Comparison of ENCODE assay signal across 15 mouse cellular contexts in genomic region chr5:91200448-91200847, GRCm38 (mm10).
DNase-seq lines count a peak whose midpoint lies in the region; ATAC-seq and TF ChIP-seq lines count a peak whose summit lies in the region.
"Had no signal": no experiment of that assay in that cellular context is flagged by ENCODE, and none has a peak within 500 bp of the region (broad histone marks: within the 10 kb centered on the region; RNA-seq: fewer than 3 reads in every experiment).

No protein-coding gene starts in this region.

- H3K36me3 ChIP-seq in kidney, adult 2 months (ENCODE audit: control insufficient read depth, insufficient read depth, low read length): no peaks in the 10 kb centered on the region
- H3K36me3 ChIP-seq in kidney, embryonic 15.5 days: no peaks in the 10 kb centered on the region
- H3K36me3 ChIP-seq in G1E (replicated peaks): no peaks in the 10 kb centered on the region
- no peaks in the 10 kb centered on the region for H3K36me3 ChIP-seq in midbrain, embryonic 10.5 days

- no peak for ATAC-seq in kidney, embryonic 15.5 days (replicated peaks; ENCODE audit: low FRiP score)
- ATAC-seq in G1E (ENCODE audit: extremely low read depth, insufficient number of reproducible peaks, low FRiP score, poor library complexity, severe bottlenecking): peak; percentile 66
- ATAC-seq in megakaryocyte progenitor cell, adult 5-6 weeks (replicated peaks; ENCODE audit: poor library complexity): peak; percentile 78
- ATAC-seq: forebrain, embryonic 16.5 days; hindbrain, embryonic 16.5 days had no signal

- H3K4me3 ChIP-seq in kidney, adult 2 months (ENCODE audit: insufficient read depth, low read depth, low read length): no peak overlapping the region
- H3K4me3 ChIP-seq in kidney, embryonic 15.5 days (replicated peaks): no peak overlapping the region
- no peak overlapping the region for H3K4me3 ChIP-seq in G1E (ENCODE audit: low read depth, low read length)
- no peak overlapping the region for H3K4me3 ChIP-seq in midbrain, embryonic 10.5 days

- H3K4me2 ChIP-seq in kidney, embryonic 15.5 days: no peak overlapping the region

- H3K9ac ChIP-seq in kidney, embryonic 15.5 days: no peak overlapping the region

- no peaks in the 10 kb centered on the region for H3K27me3 ChIP-seq in kidney, adult 2 months (replicated peaks; ENCODE audit: control insufficient read depth, insufficient read depth, low read length)
- H3K27me3 ChIP-seq in kidney, embryonic 15.5 days: no peaks in the 10 kb centered on the region
- H3K27me3 ChIP-seq in G1E (ENCODE audit: insufficient read depth, low read length): no peaks in the 10 kb centered on the region
- no peaks in the 10 kb centered on the region for H3K27me3 ChIP-seq in midbrain, embryonic 10.5 days (ENCODE audit: low read depth, poor library complexity, severe bottlenecking)

- intact Hi-C loops in heart, postnatal 14 days (cut with DNase I): loop anchor here (2.0 kb wide), 1 partner anchor 224 kb away; no protein-coding TSS in a partner anchor

- DNase-seq in kidney, adult 2 months: peak; percentile 27
- no peak for DNase-seq in G1E (ENCODE audit: low spot score)
- DNase-seq in heart, postnatal 14 days: peak; percentile 8 to 40
- no peak for DNase-seq in midbrain, embryonic 10.5 days (ENCODE audit: low spot score)
- no peak for DNase-seq in urinary bladder, postnatal 25 days (ENCODE audit: low spot score)
- DNase-seq in thymus, postnatal 36 days: no peak
- DNase-seq: adrenal gland, postnatal 14 days; gastrocnemius, postnatal 25 days; kidney, postnatal 14 days; left cerebral cortex, postnatal 4 days; lung, postnatal 4 days had no signal

- no peak for TF ChIP-seq CTCF in kidney, adult 2 months (conservative IDR thresholded peaks at IDR 0.05; ENCODE audit: insufficient read depth, insufficient read length, low read depth, low read length)
- TF ChIP-seq CTCF in G1E (IDR thresholded peaks at IDR 0.05; ENCODE audit: low read depth, low read length): no peak

- H3K4me1 ChIP-seq in kidney, adult 2 months (ENCODE audit: control insufficient read depth, insufficient read depth, low read length): peaks cover 2% of the 10 kb centered on the region; the same call in 1 of the 2 replicates
- no peaks in the 10 kb centered on the region for H3K4me1 ChIP-seq in kidney, embryonic 15.5 days
- no peaks in the 10 kb centered on the region for H3K4me1 ChIP-seq in G1E (ENCODE audit: insufficient read depth, low read depth, low read length)
- H3K4me1 ChIP-seq in midbrain, embryonic 10.5 days: no peaks in the 10 kb centered on the region

- H3K9me3 ChIP-seq in kidney, embryonic 15.5 days (replicated peaks): no peaks in the 10 kb centered on the region
- H3K9me3 ChIP-seq in G1E (replicated peaks): no peaks in the 10 kb centered on the region
- H3K9me3 ChIP-seq in midbrain, embryonic 10.5 days (replicated peaks): no peaks in the 10 kb centered on the region

- TF ChIP-seq POLR2A in kidney, adult 2 months (IDR thresholded peaks at IDR 0.05; ENCODE audit: low read depth, low read length): no peak

- H3K27ac ChIP-seq in kidney, adult 2 months (ENCODE audit: insufficient read depth, low read depth, low read length): no peak overlapping the region
- H3K27ac ChIP-seq in kidney, embryonic 15.5 days: no peak overlapping the region
- no peak overlapping the region for H3K27ac ChIP-seq in midbrain, embryonic 10.5 days (replicated peaks)

- 49% methylated on average over 5 of the region's 5 CpGs for WGBS in kidney, adult 2 months
- WGBS in kidney, embryonic 15.5 days: 52% methylated on average over 5 of the region's 5 CpGs
- 63% methylated on average over 5 of the region's 5 CpGs for WGBS in midbrain, embryonic 10.5 days

Comparison
In these comparisons a context has a peak if more than half of its experiments do, and no peak if none do; other contexts are left out.
1. DNase-seq: peak in kidney, adult 2 months (single experiment) and heart, postnatal 14 days (2 of 2); none in G1E (single experiment), midbrain, embryonic 10.5 days (single experiment), urinary bladder, postnatal 25 days (single experiment) and thymus, postnatal 36 days (0 of 2).